12 mouse cellular contexts compared by ENCODE assay signal in the genomic region with DNA sequence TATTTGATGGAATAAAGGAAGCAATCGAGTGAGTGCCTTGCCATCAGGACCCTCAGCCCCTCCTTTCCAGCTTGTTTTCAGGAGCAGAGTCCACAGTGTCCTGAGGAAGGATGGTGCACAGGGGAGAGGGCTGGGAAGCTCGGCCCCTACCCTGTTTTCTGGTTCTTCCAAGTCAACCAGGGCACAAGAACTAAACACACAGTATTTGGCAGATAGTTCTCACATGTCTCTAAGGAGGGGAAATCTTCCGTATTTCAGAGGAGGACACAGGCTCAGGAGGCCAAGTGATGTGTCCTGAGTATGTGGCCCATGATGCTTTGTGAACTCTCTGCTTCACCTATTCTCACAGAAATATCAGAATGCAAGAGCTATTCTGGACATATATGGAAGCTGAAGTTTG. TPM values are rescaled to one million over a fixed set of nuclear protein-coding genes. Genes with fewer than 3 reads are reported as not detected.
DNase-seq lines count a peak whose midpoint lies in the region; ATAC-seq lines count a peak whose summit lies in the region.
"Had no signal": no experiment of that assay in that cellular context is flagged by ENCODE, and none has a peak within 500 bp of the region (broad histone marks: within the 10 kb centered on the region; RNA-seq: fewer than 3 reads in every experiment).

No protein-coding gene starts in this region.

- no peak overlapping the region; the same call in 1 of the 2 replicates for H3K4me2 ChIP-seq in kidney, embryonic 14.5 days (replicated peaks; ENCODE audit: low read depth, low read length)
- H3K4me2 ChIP-seq in forebrain, embryonic 11.5 days (ENCODE audit: low read depth, low read length, severe bottlenecking) = no peak overlapping the region
- peak overlapping the region; percentile 94 for H3K4me2 ChIP-seq in limb, embryonic 13.5 days (replicated peaks)
- H3K4me2 ChIP-seq in neural tube, embryonic 13.5 days = peak overlapping the region; percentile 96

- peaks cover 37% of the 10 kb centered on the region for H3K4me1 ChIP-seq in kidney, embryonic 14.5 days (ENCODE audit: control insufficient read depth, insufficient read depth, low read length)
- H3K4me1 ChIP-seq in forebrain, embryonic 11.5 days (replicated peaks; ENCODE audit: control insufficient read depth, insufficient read depth, low read length) = peaks cover 5% of the 10 kb centered on the region
- peaks cover 44% of the 10 kb centered on the region for H3K4me1 ChIP-seq in limb, embryonic 13.5 days
- peaks cover 59% of the 10 kb centered on the region for H3K4me1 ChIP-seq in neural tube, embryonic 13.5 days (replicated peaks)

- H3K36me3 ChIP-seq in kidney, embryonic 14.5 days (ENCODE audit: control insufficient read depth, insufficient read depth, low read length) = no peaks in the 10 kb centered on the region
- no peaks in the 10 kb centered on the region for H3K36me3 ChIP-seq in forebrain, embryonic 11.5 days (ENCODE audit: control insufficient read depth, insufficient read depth, low read length)
- no peaks in the 10 kb centered on the region for H3K36me3 ChIP-seq in limb, embryonic 13.5 days
- H3K36me3 ChIP-seq in neural tube, embryonic 13.5 days = no peaks in the 10 kb centered on the region

- peak overlapping the region; percentile 99; the same call in 1 of the 2 replicates for H3K9ac ChIP-seq in kidney, embryonic 14.5 days (ENCODE audit: low read depth, low read length)
- no peak overlapping the region for H3K9ac ChIP-seq in forebrain, embryonic 11.5 days (ENCODE audit: low read length)
- H3K9ac ChIP-seq in limb, embryonic 13.5 days = no peak overlapping the region
- no peak overlapping the region for H3K9ac ChIP-seq in neural tube, embryonic 13.5 days

- no peak for ATAC-seq in kidney, embryonic 14.5 days (ENCODE audit: low FRiP score, low TSS enrichment)
- ATAC-seq in forebrain, embryonic 11.5 days (replicated peaks; ENCODE audit: low FRiP score) = no peak
- no peak for ATAC-seq in limb, embryonic 13.5 days (ENCODE audit: low FRiP score, low read depth)
- no peak for ATAC-seq in neural tube, embryonic 13.5 days (ENCODE audit: low read depth)
- no peak for ATAC-seq in frontal cortex, adult (ENCODE audit: low TSS enrichment)

- H3K9me3 ChIP-seq in kidney, embryonic 14.5 days (ENCODE audit: control insufficient read depth, low read length) = no peaks in the 10 kb centered on the region
- H3K9me3 ChIP-seq in forebrain, embryonic 11.5 days (ENCODE audit: control insufficient read depth, low read length) = no peaks in the 10 kb centered on the region
- H3K9me3 ChIP-seq in limb, embryonic 13.5 days = no peaks in the 10 kb centered on the region
- no peaks in the 10 kb centered on the region for H3K9me3 ChIP-seq in neural tube, embryonic 13.5 days

- no peak overlapping the region for H3K27ac ChIP-seq in kidney, embryonic 14.5 days (ENCODE audit: low read depth, low read length)
- no peak overlapping the region for H3K27ac ChIP-seq in forebrain, embryonic 11.5 days (ENCODE audit: low read depth, low read length)
- no peak overlapping the region for H3K27ac ChIP-seq in limb, embryonic 13.5 days
- H3K27ac ChIP-seq in neural tube, embryonic 13.5 days (replicated peaks) = no peak overlapping the region

- 74% methylated on average over 3 of the region's 3 CpGs for WGBS in kidney, embryonic 14.5 days
- WGBS in forebrain, embryonic 11.5 days = 77% methylated on average over 3 of the region's 3 CpGs
- 74% methylated on average over 3 of the region's 3 CpGs for WGBS in limb, embryonic 13.5 days
- 58% methylated on average over 3 of the region's 3 CpGs for WGBS in neural tube, embryonic 13.5 days

- DNase-seq in kidney, adult 8-10 months = no peak
- peak; percentile 16 for DNase-seq in forebrain, embryonic 11.5 days (ENCODE audit: low spot score)
- no peak for DNase-seq in cerebellum, adult 9-11 months
- DNase-seq in layer of hippocampus, adult 18-20 months (ENCODE audit: low spot score in 2 of 2) = no peak
- DNase-seq: left cerebral cortex, postnatal 4 days had no signal

- no peaks in the 10 kb centered on the region for H3K27me3 ChIP-seq in kidney, embryonic 14.5 days (ENCODE audit: control insufficient read depth, insufficient read depth, low read length)
- H3K27me3 ChIP-seq in forebrain, embryonic 11.5 days (ENCODE audit: control insufficient read depth, insufficient read depth, low read length) = no peaks in the 10 kb centered on the region
- H3K27me3 ChIP-seq in limb, embryonic 13.5 days = no peaks in the 10 kb centered on the region
- H3K27me3 ChIP-seq in neural tube, embryonic 13.5 days = no peaks in the 10 kb centered on the region

- peak overlapping the region; percentile 100; the same call in 1 of the 2 replicates for H3K4me3 ChIP-seq in kidney, embryonic 14.5 days (ENCODE audit: low read length)
- no peak overlapping the region for H3K4me3 ChIP-seq in forebrain, embryonic 11.5 days (ENCODE audit: low read depth, low read length)
- H3K4me3 ChIP-seq in limb, embryonic 13.5 days = no peak overlapping the region
- H3K4me3 ChIP-seq in neural tube, embryonic 13.5 days = no peak overlapping the region

RNA-seq across cellular contexts. Expression of a gene that starts 2.5 kb away (rescaled TPM):
- 23.9 and 26.1 TPM in 2 replicates for polyA plus RNA-seq in kidney, embryonic 14.5 days (2014; fragmentation: Nextera tagmentation; extraction: Ambion mirVana)
- polyA plus RNA-seq in forebrain, embryonic 11.5 days (2014; fragmentation: Nextera tagmentation; extraction: Ambion mirVana) = 31.7 and 39.5 TPM in 2 replicates
- polyA plus RNA-seq in limb, embryonic 13.5 days (2015; fragmentation: Nextera tagmentation; extraction: Ambion mirVana) = 16.2 and 17.3 TPM in 2 replicates
- polyA plus RNA-seq in neural tube, embryonic 13.5 days (2015; fragmentation: Nextera tagmentation; extraction: Ambion mirVana) = 15.7 and 21.3 TPM in 2 replicates
- 10 to 100 TPM; 76.9 to 77.9 TPM for total RNA-seq in layer of hippocampus, adult 18-20 months (2021)

RNA-seq across cellular contexts. Expression of a gene that starts 42.5 kb away (rescaled TPM):
- polyA plus RNA-seq in kidney, embryonic 14.5 days (2014; fragmentation: Nextera tagmentation; extraction: Ambion mirVana) = 5.4 and 6.8 TPM in 2 replicates
- not detected in 2 replicates for polyA plus RNA-seq in forebrain, embryonic 11.5 days (2014; fragmentation: Nextera tagmentation; extraction: Ambion mirVana)
- polyA plus RNA-seq in limb, embryonic 13.5 days (2015; fragmentation: Nextera tagmentation; extraction: Ambion mirVana) = 0.05 TPM in 1 of 2 replicates, not detected in the other
- 0.10 TPM in 1 of 2 replicates, not detected in the other for polyA plus RNA-seq in neural tube, embryonic 13.5 days (2015; fragmentation: Nextera tagmentation; extraction: Ambion mirVana)
- total RNA-seq in layer of hippocampus, adult 18-20 months (2021) = not detected
- total RNA-seq: hematopoietic stem cell, adult 5-6 weeks; left cerebral cortex, postnatal 4 days; neutrophil, adult 5-6 weeks had no signal
- polyA plus RNA-seq: embryonic facial prominence, embryonic 11.5 days had no signal

Comparison
In these comparisons a context has a peak if more than half of its experiments do, and no peak if none do; other contexts are left out.
1. H3K4me2 ChIP-seq: peak in limb, embryonic 13.5 days (single experiment) and neural tube, embryonic 13.5 days (single experiment); none in kidney, embryonic 14.5 days (single experiment) and forebrain, embryonic 11.5 days (single experiment).